Mouse (Mus musculus) midbrain, embryonic 13.5 days (tissue): ENCODE data around the gene Metrn. TPM values are rescaled to one million over a fixed set of nuclear protein-coding genes. Genes with fewer than 3 reads are reported as not detected.

Experiments used
- ATAC-seq: fragments of 200-750 bp; cut with Nextera tagmentation; 2 replicates; pipeline ENCODE4 v1.8.0; 2017; ENCODE audit warnings: mild to moderate bottlenecking, moderate TSS enrichment, moderate library complexity
- H3K27ac ChIP-seq: fragments of 300-500 bp; sonication (generic); 2 replicates; pipeline ENCODE4 v1.5.1; 2015; ENCODE audit warnings: inconsistent platforms, mild to moderate bottlenecking, moderate library complexity
- H3K27me3 ChIP-seq: fragments of 300-500 bp; sonication (generic); 2 replicates; pipeline ENCODE4 v1.6.1; 2015; ENCODE audit warnings: mild to moderate bottlenecking, inconsistent platforms
- H3K36me3 ChIP-seq: fragments of 300-500 bp; sonication (generic); 2 replicates; pipeline ENCODE4 v1.6.1; 2015; ENCODE audit warnings: mild to moderate bottlenecking, inconsistent platforms
- H3K4me1 ChIP-seq: fragments of 300-500 bp; sonication (generic); replicated peaks from 2 replicates; pipeline ENCODE4 v1.6.1; 2015; ENCODE audit warnings: inconsistent platforms
- H3K4me2 ChIP-seq: fragments of 300-500 bp; sonication (generic); replicated peaks from 2 replicates; pipeline ENCODE4 v1.6.1; 2015; ENCODE audit warnings: moderate library complexity, mild to moderate bottlenecking, inconsistent platforms
- H3K4me3 ChIP-seq: fragments of 300-500 bp; sonication (generic); replicated peaks from 2 replicates; pipeline ENCODE4 v1.5.1; 2015; ENCODE audit warnings: mild to moderate bottlenecking, inconsistent platforms
- H3K9ac ChIP-seq: fragments of 300-500 bp; sonication (generic); replicated peaks from 2 replicates; pipeline ENCODE4 v1.6.1; 2015; ENCODE audit warnings: mild to moderate bottlenecking, inconsistent platforms
- H3K9me3 ChIP-seq: fragments of 300-500 bp; sonication (generic); 2 replicates; pipeline ENCODE4 v1.6.1; 2016; ENCODE audit warnings: mild to moderate bottlenecking, inconsistent platforms
- WGBS: fragments of 180-500 bp; shearing (Covaris S2); methylation state at CpG from one replicate; pipeline ENCODE4 v1.1.7; 2015; 5-methylcytosine and 5-hydroxymethylcytosine counted together
- polyA plus RNA-seq: library from polyadenylated mRNA; unstranded; fragments of >200 nt; fragmentation: Nextera tagmentation; extraction: Ambion mirVana; gene quantifications from 2 replicates; pipeline ENCODE4 v1.2.1, GENCODE M21; 2015

Gene Metrn
- polyA plus RNA-seq, 1 experiment from 2014 or later, result 36.6 TPM

GRCm38 (mm10) chr17:25829558-25830017, 32.7 kb upstream of the Metrn start:
- Histone ChIP-seq H3K27ac (peak overlapping the region; percentile 92), H3K4me3 (peak overlapping the region; percentile 53), H3K27me3 (no peaks in the 10 kb centered on the region), H3K36me3 (peaks cover 51% of the 10 kb centered on the region), H3K9me3 (no peaks in the 10 kb centered on the region), H3K9ac (peak overlapping the region; percentile 81), H3K4me1 (peaks cover 82% of the 10 kb centered on the region), H3K4me2 (peak overlapping the region; percentile 95)
- 47% methylated on average over 8 of the region's 8 CpGs for WGBS
- ATAC-seq, result no peak

DNA sequence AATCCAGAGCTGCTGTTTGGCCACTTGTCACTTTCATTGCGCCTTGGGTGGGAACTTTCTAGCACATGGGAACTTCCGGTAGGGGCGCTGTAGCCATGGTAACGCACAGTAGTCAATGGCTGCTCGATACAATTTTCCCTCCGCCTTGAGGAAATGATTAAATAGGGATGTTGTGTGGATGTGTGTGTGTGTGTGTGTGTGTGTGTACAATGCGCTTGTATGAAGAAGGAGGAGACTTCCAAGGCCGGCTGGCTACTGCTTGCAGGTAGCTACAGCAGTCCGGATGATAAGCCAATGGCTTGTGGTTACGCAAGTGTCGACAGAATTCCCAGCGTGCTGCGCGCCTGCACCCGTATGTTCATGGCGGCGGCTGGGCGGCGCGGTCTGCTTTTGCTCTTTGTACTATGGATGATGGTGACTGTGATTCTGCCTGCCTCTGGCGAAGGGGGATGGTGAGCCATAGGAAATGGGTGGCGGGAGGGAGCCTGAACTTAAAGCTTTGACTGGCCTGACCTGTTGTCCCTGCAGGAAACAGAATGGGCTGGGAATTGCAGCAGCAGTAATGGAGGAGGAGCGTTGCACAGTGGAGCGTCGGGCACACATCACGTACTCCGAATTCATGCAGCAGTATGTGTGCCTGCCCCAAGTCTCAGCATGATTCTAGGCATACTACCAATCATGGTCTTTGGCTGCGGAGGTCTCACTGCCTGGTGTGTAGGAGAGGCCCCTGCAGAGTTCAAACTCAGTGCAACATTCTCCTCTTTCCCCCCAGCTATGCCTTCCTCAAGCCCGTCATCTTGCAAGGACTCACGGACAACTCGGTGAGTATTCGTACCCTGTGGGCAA, 32.0 kb upstream of the Metrn start, which contains the start of gene Jmjd8:
Gene Jmjd8, plus strand, starts transcription at position 156 of the 846 bp plus-strand sequence.
- Histone ChIP-seq H3K27me3 (no peaks in the 10 kb centered on the region), H3K9ac (peak within 1 kb of the TSS; percentile 81), H3K36me3 (peaks cover 51% of the 10 kb centered on the region), H3K9me3 (no peaks in the 10 kb centered on the region), H3K4me1 (peaks cover 82% of the 10 kb centered on the region), H3K4me3 (peak within 1 kb of the TSS; percentile 53), H3K4me2 (peak within 1 kb of the TSS; percentile 95), H3K27ac (peak within 1 kb of the TSS; percentile 92)
- WGBS, result under 1% methylated on average over 32 of the region's 32 CpGs
- peak; percentile 58 for ATAC-seq

DNA sequence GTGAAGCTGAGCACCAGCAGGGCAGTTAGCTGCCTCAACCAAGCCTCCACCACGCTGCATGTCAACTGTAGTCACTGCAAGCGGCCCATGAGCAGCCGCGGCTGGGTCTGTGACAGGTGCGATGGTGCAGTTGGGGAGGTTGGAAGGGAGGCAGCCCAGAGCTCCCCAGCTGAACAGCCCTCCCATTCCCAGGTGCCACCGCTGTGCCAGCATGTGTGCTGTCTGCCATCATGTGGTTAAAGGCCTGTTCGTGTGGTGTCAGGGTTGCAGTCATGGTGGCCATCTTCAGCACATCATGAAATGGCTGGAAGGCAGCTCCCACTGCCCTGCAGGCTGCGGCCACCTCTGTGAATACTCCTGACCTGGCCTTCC, 31.3 kb upstream of the Metrn start:
- H3K27me3 ChIP-seq, result no peaks in the 10 kb centered on the region
- peak overlapping the region; percentile 53 for H3K4me3 ChIP-seq
- H3K4me2 ChIP-seq, result peak overlapping the region; percentile 95
- H3K27ac ChIP-seq, result peak overlapping the region; percentile 92
- H3K4me1 ChIP-seq, result peaks cover 79% of the 10 kb centered on the region
- peaks cover 51% of the 10 kb centered on the region for H3K36me3 ChIP-seq
- ATAC-seq, result no peak
- H3K9ac ChIP-seq, result peak overlapping the region; percentile 81
- H3K9me3 ChIP-seq, result no peaks in the 10 kb centered on the region
- WGBS, result 87% methylated on average over 8 of the region's 8 CpGs

DNA sequence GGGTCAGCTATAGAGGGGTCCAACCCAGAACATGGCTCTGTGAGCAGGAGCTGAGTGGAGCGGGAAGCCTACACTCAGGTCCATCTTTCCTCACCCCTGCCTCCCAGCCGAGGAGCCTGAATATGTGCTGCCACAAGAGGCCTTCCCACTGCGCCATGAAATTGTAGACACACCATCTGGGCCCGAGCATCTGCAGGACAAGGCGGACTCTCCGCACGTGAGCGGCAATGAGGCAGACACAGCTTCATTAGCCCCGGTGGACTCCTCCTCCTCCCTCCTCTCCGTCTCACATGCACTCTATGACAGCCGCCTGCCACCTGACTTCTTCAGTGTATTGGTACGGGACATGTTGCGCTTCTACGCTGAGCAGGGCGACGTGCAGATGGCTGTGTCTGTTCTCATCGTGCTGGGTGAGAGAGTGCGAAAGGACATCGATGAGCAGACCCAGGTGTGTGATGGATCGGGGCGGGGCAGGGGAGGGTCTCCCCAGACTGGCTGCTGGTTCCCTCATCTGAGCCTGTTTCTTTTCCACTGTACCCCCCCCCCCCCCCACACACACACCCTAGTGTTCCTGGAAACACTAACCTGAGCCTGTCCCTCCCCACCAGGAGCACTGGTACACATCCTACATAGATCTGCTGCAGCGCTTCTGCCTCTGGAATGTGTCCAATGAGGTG, 30.7 kb upstream of the Metrn start:
- H3K4me3 ChIP-seq, result peak overlapping the region; percentile 53; the same call in 1 of the 2 replicates
- 92% methylated on average over 22 of the region's 22 CpGs for WGBS
- peak overlapping the region; percentile 95; the same call in 1 of the 2 replicates for H3K4me2 ChIP-seq
- no peak for ATAC-seq
- H3K9me3 ChIP-seq, result no peaks in the 10 kb centered on the region
- H3K27me3 ChIP-seq, result no peaks in the 10 kb centered on the region
- H3K4me1 ChIP-seq, result peaks cover 82% of the 10 kb centered on the region
- peaks cover 51% of the 10 kb centered on the region for H3K36me3 ChIP-seq
- H3K9ac ChIP-seq, result no peak overlapping the region; the same call in none of the 2 replicates
- no peak overlapping the region for H3K27ac ChIP-seq

GRCm38 (mm10) chr17:25827011-25827410, 30.1 kb upstream of the Metrn start:
- no peak overlapping the region for H3K27ac ChIP-seq
- H3K27me3 ChIP-seq, result no peaks in the 10 kb centered on the region
- H3K36me3 ChIP-seq, result peaks cover 51% of the 10 kb centered on the region
- no peak overlapping the region for H3K4me3 ChIP-seq
- ATAC-seq, result no peak
- no peak overlapping the region for H3K4me2 ChIP-seq
- WGBS, result 95% methylated on average over 13 of the region's 13 CpGs
- no peak overlapping the region; the same call in 1 of the 2 replicates for H3K9ac ChIP-seq
- no peaks in the 10 kb centered on the region for H3K9me3 ChIP-seq
- H3K4me1 ChIP-seq, result peaks cover 81% of the 10 kb centered on the region

DNA sequence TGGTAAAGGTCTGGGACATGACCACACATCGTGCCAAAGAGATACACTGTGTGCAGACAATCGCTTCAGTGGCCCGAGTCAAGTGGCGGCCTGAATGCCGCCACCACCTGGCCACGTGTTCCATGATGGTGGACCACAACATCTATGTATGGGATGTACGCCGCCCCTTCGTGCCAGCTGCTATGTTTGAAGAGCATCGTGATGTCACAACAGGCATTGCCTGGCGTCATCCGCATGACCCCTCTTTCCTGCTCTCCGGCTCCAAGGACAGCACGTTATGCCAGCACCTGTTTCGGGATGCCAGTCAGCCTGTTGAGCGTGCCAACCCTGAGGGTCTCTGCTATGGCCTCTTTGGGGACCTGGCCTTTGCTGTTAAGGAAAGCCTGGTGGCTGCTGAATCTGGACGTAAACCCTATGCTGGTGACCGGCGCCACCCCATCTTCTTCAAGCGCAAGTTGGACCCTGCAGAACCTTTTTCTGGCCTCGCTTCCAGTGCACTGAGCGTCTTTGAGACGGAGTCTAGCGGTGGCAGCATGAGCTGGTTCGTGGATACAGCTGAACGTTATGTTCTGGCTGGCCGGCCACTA, 29.1 kb upstream of the Metrn start:
- H3K4me3 ChIP-seq, result no peak overlapping the region
- 0 out of 2 replicates have a peak overlapping the region, but pooled peaks have one; percentile 3 for H3K4me2 ChIP-seq
- 95% methylated on average over 27 of the region's 27 CpGs for WGBS
- H3K27me3 ChIP-seq, result no peaks in the 10 kb centered on the region
- H3K9ac ChIP-seq, result no peak overlapping the region
- no peak for ATAC-seq
- H3K9me3 ChIP-seq, result no peaks in the 10 kb centered on the region
- no peak overlapping the region for H3K27ac ChIP-seq
- peaks cover 45% of the 10 kb centered on the region for H3K36me3 ChIP-seq
- H3K4me1 ChIP-seq, result peaks cover 72% of the 10 kb centered on the region

- Histone ChIP-seq H3K9ac (peak overlapping the region; percentile 49), H3K4me2 (peak overlapping the region; percentile 99), H3K27ac (no peak overlapping the region), H3K4me3 (no peak overlapping the region), H3K4me1 (peaks cover 64% of the 10 kb centered on the region), H3K27me3 (peaks cover 4% of the 10 kb centered on the region), H3K36me3 (peaks cover 39% of the 10 kb centered on the region), H3K9me3 (no peaks in the 10 kb centered on the region)
- 93% methylated on average over 6 of the region's 6 CpGs for WGBS
- no peak for ATAC-seq
Observed at GRCm38 (mm10) chr17:25825311-25825710, 28.4 kb upstream of the Metrn start.

- no peak overlapping the region for H3K27ac ChIP-seq
Observed at GRCm38 (mm10) chr17:25824362-25825142, 27.6 kb upstream of the Metrn start.

DNA sequence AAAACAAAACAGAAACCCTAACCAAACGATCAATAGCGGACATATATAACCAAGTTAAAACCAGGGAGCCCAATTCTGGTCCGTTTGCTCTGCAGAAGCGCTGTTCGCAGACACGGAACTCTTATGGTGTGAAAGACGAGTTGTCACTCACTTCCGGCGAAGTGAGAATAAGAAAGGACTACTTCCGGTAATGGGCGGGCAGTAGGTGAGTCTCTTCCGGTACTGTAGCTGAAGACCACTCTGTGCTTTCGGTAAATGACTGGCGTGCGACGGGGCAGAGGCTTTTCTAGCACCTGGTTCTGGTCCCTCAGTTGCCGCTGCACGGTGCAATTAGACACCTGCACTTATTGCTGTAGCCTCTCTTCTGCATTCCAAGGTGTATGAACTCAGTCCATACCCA, 26.5 kb upstream of the Metrn start, which contains the start of gene Wdr24:
Gene Wdr24, plus strand, starts transcription at position 176 of the 400 bp plus-strand sequence.
- H3K9ac ChIP-seq, result peak within 1 kb of the TSS; percentile 83
- peak within 1 kb of the TSS; percentile 72 for H3K27ac ChIP-seq
- H3K27me3 ChIP-seq, result peaks cover 23% of the 10 kb centered on the region
- WGBS, result under 1% methylated on average over 18 of the region's 18 CpGs
- peak; percentile 68 for ATAC-seq
- H3K9me3 ChIP-seq, result no peaks in the 10 kb centered on the region
- peak within 1 kb of the TSS; percentile 66 for H3K4me3 ChIP-seq
- peaks cover 48% of the 10 kb centered on the region for H3K36me3 ChIP-seq
- peaks cover 52% of the 10 kb centered on the region for H3K4me1 ChIP-seq
- peak within 1 kb of the TSS; percentile 99 for H3K4me2 ChIP-seq

More at GRCm38 (mm10) chr17:25824362-25825142, 27.6 kb upstream of the Metrn start:
- Histone ChIP-seq H3K9ac (peak overlapping the region; percentile 83), H3K4me1 (peaks cover 56% of the 10 kb centered on the region), H3K27me3 (peaks cover 12% of the 10 kb centered on the region), H3K4me2 (peak overlapping the region; percentile 99), H3K4me3 (peak overlapping the region; percentile 66), H3K9me3 (no peaks in the 10 kb centered on the region), H3K36me3 (peaks cover 39% of the 10 kb centered on the region)
- ATAC-seq, result no peak
- WGBS, result 76% methylated on average over 17 of the region's 17 CpGs

- H3K9ac ChIP-seq, result 0 out of 2 replicates have a peak overlapping the region, but pooled peaks have one; percentile 23
- H3K9me3 ChIP-seq, result no peaks in the 10 kb centered on the region
- ATAC-seq, result no peak
- no peak overlapping the region for H3K27ac ChIP-seq
- peaks cover 41% of the 10 kb centered on the region for H3K27me3 ChIP-seq
- WGBS, result 8% methylated on average over 44 of the region's 46 CpGs
- H3K36me3 ChIP-seq, result peaks cover 44% of the 10 kb centered on the region
- 0 out of 2 replicates have a peak overlapping the region, but pooled peaks have one; percentile 11 for H3K4me2 ChIP-seq
- 0 out of 2 replicates have a peak overlapping the region, but pooled peaks have one; percentile 5 for H3K4me3 ChIP-seq
- peaks cover 14% of the 10 kb centered on the region for H3K4me1 ChIP-seq
Observed at GRCm38 (mm10) chr17:25818851-25819780, 22.2 kb upstream of the Metrn start.
